Mouse (Mus musculus) small intestine, adult 2 months (tissue): ENCODE results near the gene Zc3h12c.

Experiments used
- CTCF ChIP-seq: fragments of 200-500 bp; IDR thresholded peaks from 2 replicates; pipeline ENCODE4 v1.5.1; 2012; ENCODE audit warnings: low read depth, mild to moderate bottlenecking, control low read depth, inconsistent platforms, low read length, moderate library complexity, mixed read lengths; ENCODE audit not compliant: insufficient replicate concordance, insufficient read length; ENCODE audit errors: extremely low read depth
- POLR2A ChIP-seq: fragments of 200-500 bp; IDR thresholded peaks from 2 replicates; pipeline ENCODE4 v1.6.1; 2012; ENCODE audit warnings: low read depth, mild to moderate bottlenecking, control low read depth, inconsistent platforms, low read length, moderate library complexity

DNA sequence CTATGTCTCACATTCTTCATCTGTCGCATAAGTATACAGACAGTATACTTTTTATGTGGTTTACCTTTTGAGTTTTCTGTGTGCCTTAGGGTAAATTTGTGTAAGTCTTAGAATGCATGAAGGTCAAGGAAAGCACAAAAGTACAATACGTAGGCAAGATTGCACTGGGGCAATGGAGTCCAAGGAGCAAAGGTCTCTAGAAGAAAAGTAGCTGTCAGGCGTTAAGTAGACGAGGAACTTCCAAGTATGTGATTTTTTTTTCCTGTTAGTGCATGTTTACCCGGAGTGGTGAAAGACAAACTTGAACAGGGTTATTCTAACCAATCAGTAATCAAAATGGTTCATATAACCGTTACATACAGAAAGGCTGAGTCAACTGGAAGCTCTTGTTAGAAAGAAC is 12.5 kb upstream of the Zc3h12c start:
- TF ChIP-seq CTCF (no peak), POLR2A (no peak)
